Mouse (Mus musculus) layer of hippocampus, adult 2 months (tissue): ENCODE data around the gene Akap2. TPM values are rescaled to one million over a fixed set of nuclear protein-coding genes. Genes with fewer than 3 reads are reported as not detected.

ENCODE experiments used
- DNase-seq, 2 experiments: peaks; one replicate each; pipeline ENCODE4 v3.0.0; 2022; ENCODE audit warnings: low spot score in 2 of 2
- H3K27ac ChIP-seq: fragments of 200-600 bp; 2 replicates; pipeline ENCODE4 v1.8.1; 2022
- H3K4me3 ChIP-seq: fragments of 200-600 bp; 2 replicates; pipeline ENCODE4 v1.8.1; 2022; ENCODE audit warnings: mild to moderate bottlenecking
- CTCF ChIP-seq: fragments of 200-600 bp; conservative IDR thresholded peaks from 2 replicates; pipeline ENCODE4 v1.8.1; 2022; ENCODE audit warnings: antibody characterized with exemption, mild to moderate bottlenecking, moderate library complexity
- total RNA-seq, 2 experiments: library from RNA; stranded (reverse); gene quantifications; 2 replicates each; pipeline ENCODE4 v1.2.3; 2021

Akap2 gene
- total RNA-seq, 2 experiments from 2014 or later = 46.8 to 52.0 TPM

DNA sequence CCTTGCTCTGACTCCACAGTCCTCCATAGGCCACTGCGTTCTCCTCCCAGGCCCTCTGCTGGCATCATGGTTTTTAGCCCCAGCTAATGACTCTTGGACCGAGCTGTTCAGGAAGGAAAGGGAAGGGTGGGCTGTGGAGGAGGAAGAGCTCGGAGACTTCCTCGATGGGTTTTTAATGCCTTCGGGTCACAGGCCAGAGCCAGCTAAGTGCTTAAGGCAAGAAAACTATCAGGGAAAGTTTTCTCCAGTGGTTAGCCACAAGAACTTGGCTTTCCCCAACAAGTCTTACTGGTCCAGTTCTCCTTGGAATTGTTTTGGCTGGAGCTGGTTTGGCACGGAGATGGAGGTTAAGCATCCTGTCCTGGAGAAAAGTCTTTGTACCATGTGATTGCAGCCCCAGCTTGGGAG lies 142.8 kb downstream of the Akap2 start:
- H3K27ac ChIP-seq = no peak overlapping the region
- no peak for DNase-seq
- TF ChIP-seq CTCF = peak; percentile 30
- no peak overlapping the region for H3K4me3 ChIP-seq

DNA sequence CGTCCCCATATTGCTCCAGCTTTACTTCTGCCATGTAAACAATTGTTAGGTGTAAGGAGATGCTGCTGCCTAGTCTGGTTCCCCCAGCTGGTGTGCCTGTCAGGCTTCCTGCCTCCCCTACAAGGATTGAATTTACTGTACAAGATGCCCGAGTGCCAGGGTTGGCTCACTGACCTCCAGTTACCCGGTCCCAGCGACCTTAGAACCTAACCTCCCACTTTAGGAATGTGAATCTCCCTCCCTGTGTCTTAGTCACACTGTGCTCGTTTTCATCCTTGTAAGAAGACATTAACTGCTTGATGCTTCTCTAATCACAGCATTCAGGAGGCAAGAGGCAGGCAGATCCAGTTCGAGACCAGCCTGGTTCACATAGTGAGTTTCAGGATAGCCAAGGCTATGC lies 143.7 kb downstream of the Akap2 start:
- Histone ChIP-seq H3K27ac (no peak overlapping the region), H3K4me3 (no peak overlapping the region)
- no peak for DNase-seq
- TF ChIP-seq CTCF = no peak

DNA sequence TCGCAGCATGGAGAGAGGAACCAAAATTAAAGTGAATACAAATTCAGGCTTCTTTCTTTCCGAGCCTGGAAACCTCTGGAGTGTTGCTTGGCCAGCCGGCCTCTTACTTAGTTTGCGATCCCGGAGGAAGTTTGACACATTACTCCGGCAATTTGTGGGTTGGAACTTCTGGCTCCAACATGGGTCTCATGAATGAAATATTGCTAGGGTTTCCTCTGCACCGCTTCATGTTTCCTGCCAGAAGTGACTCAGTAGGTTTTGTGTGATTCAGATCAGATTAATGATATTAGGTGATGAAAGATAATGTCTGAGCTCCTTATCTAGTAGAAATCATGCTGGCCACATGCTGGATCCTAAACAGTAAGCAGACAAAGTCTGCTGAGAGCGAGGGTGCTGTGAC lies 144.4 kb downstream of the Akap2 start:
- no peak overlapping the region for H3K4me3 ChIP-seq
- DNase-seq = no peak
- no peak overlapping the region for H3K27ac ChIP-seq
- no peak for TF ChIP-seq CTCF

DNA sequence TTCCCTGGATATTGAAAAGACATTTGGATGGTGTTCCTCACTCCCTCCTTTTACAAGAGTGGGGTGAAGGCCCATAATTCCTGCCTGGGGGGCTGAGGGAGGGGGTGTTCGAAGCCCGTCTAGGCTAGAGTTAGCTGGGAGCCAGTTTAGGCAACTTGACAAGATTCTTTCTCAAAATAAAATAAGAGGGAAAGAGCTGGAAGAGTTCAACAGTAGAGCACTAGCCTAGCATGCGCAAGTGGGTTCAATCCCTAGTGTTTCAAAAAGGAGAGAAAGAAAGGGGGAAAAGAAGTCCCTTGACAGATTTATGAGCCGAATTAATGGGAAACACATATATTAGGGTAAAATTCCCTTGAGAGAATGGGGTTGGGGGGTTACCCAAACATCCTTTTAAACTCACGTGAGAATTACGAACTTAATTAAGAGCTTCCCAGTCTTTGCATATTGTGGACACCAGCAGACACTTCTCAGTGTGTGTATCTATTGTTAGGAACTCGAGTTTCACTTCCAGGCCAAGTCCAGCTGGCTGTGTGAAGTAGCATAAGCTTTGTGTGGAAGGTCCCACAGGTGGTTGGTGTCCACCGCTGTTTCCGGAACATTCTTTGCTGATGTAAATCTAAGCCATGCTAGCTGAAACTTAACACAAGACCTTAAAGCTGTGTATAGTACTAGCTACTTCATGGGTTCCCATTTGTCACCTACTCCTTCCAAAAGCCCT lies 145.0 kb downstream of the Akap2 start:
- no peak overlapping the region for H3K27ac ChIP-seq
- DNase-seq = no peak
- H3K4me3 ChIP-seq = no peak overlapping the region
- TF ChIP-seq CTCF = no peak

DNA sequence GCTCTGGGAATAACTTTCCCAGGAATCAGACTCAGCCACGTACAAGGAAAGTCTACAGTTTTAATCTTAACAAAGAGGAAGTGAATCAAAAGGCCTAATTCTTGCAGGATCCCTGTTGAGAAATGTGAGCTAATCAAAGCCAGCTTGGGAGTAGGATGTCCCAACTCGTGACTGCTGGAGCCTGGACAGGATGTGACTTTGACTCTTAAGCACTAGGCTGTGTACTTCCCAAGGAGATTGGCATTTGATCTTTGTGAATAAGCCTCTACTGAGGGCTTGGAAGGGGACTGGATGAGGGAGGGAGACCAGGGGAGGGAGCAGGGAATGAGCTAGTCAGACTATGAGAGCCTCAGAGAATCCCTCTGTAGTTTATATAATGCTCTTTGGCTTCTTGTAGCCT lies 148.6 kb downstream of the Akap2 start:
- no peak for TF ChIP-seq CTCF
- peak overlapping the region; percentile 57; the same call in 1 of the 2 replicates for H3K27ac ChIP-seq
- DNase-seq = no peak
- H3K4me3 ChIP-seq = no peak overlapping the region

DNA sequence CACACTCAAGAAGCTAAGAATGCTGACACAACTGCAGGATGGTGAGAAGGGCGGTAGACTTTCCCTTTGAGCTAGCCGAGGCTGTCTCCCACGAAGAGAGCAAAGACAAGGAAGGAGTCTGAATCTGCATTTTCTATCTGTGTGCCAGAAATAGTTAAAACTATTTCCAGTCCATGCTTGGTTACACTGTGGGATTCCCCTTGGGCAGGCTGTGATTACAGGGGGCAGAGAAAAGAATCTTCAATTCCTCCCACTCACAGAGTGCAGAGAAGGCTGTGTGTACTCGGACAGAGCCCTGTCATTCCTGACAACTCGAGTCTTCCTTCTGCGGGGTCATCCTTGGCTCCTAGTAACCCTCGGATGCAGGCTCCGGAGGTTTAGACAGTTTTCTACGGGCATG lies 149.5 kb downstream of the Akap2 start:
- peak overlapping the region; percentile 19; the same call in 1 of the 2 replicates for H3K4me3 ChIP-seq
- TF ChIP-seq CTCF = no peak
- DNase-seq = no peak
- peak overlapping the region; percentile 57 for H3K27ac ChIP-seq

DNA sequence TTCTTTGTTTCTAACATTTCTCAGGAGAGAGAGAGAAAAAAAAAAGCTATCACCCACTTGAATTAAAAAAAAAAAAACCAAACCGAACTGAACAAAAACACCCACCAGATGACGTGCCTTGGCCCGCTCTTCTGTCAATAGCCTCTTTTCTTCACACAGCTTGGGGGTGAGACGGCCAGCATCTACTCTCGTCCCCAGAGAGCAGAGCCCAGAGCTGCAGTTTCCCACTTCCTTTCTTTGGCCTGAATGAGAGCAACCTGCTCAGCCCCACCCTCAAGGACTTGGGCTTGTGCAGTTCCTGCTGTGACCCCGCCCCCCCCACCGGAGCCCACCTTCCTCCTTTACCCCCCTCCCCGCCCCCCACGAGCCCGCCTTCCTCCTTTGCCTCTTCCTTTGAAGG lies 150.0 kb downstream of the Akap2 start:
- DNase-seq = no peak
- Histone ChIP-seq H3K4me3 (no peak overlapping the region; the same call in 1 of the 2 replicates), H3K27ac (peak overlapping the region; percentile 57; the same call in 1 of the 2 replicates)
- TF ChIP-seq CTCF = no peak

DNA sequence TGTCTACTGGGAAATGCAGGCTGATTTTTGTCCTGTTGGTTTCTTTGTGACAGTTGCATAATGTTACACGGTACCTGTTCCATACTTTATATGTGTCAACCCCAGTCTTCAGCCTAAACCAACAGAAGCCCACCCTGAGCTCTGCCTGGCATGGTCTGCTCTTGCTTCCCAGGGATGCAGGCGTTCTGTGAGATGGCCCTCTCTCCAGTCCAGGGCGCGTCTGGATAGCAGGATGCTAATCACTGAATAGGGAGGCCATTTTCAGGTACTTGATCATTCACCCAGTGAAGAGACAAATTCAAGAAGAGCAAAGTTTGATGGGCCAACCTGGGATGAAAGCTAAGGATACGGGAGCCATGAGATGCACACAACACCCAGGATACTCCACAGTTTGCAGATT lies 161.7 kb downstream of the Akap2 start:
- TF ChIP-seq CTCF = no peak
- no peak overlapping the region for H3K4me3 ChIP-seq
- no peak for DNase-seq
- no peak overlapping the region for H3K27ac ChIP-seq

DNA sequence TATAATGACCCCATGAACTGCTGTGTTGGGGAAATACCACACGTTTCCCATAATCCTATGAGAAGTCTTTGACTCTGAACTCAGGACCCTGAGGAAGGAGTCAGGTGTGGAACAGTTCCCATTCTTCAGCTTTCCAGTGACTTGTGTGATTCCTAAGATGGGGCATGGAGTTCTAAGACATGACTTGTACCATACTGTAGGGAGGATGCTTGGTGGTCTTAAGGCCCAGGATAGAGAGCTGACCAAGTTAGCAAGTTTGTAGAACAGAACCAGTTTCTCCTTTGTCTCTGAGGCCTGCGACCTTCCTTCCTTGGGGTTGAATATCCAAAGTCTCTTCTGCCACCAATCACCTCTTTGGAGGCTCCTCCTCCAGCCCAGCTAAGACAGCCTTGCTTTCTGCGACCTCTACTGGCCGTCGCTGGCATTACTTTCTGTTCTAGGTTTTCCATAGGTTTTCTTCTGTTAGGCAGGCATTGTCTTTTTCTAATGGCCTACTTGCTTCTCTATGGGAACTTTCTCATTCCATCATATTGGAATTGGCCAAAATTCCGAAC lies 162.4 kb downstream of the Akap2 start:
- DNase-seq = peak; percentile 65 to 86
- H3K4me3 ChIP-seq = no peak overlapping the region
- peak; percentile 96 for TF ChIP-seq CTCF
- no peak overlapping the region for H3K27ac ChIP-seq

DNA sequence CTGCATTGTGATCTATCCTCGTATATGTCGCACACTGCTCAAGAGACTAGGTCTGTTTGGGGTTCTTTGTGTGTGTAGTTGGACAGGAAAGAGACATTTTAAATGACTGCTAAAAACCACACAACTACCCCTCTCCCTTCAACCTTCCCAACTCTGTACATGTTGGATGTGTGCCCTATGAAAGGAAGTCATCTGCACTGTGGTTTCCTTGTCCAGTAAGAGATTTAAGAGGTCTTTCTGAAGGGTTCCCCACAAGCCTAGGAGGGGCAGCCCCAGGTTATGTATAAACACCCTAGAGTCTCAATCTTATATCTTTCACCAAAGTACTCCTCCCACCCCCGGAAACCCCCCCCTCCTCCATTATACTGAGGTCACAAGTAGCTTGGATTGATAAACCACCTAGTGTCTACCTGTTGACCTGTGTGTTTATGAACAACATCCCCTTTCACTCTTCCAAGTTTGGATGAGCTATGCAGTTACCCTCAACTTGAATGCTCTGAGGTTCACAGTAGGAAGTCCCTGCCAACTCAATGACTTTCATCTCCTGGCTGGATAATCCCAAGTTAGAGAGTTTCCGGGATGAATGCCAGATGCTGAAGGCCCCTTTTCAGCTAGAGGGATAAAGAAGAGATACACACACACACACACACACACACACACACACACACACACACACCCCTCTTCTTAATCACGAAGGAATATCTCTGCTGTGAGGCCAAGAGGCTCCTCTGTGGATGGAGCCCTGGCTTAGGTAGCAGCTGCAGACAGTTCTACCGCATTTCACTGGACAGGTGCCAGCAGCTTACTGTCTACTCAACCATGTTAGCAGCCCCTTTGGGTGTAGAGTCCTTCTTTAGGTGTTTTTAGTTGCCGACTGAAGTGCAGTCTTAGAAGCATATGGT lies 166.3 kb downstream of the Akap2 start:
- TF ChIP-seq CTCF = no peak
- DNase-seq = no peak
- Histone ChIP-seq H3K4me3 (no peak overlapping the region), H3K27ac (no peak overlapping the region)

DNA sequence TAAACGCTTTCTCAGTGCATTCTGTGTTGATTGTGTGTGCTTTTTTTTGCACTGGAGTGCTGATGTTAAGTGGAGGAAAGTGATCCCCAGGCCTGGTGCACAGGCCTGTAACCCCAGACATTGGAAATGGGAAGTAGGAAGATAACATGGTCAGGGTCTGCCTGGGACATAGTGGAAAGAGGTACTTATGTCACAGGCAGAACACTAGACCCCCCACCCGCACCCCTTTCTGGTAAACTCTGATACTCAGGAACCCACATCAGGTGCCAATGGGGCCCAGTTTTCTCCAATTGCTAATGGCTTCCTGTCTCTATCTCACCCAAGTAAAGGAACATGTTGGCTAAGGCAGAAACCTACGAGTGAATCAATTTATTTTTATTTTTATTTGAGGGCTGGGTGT lies 167.1 kb downstream of the Akap2 start:
- no peak overlapping the region for H3K4me3 ChIP-seq
- no peak for DNase-seq
- TF ChIP-seq CTCF = no peak
- no peak overlapping the region for H3K27ac ChIP-seq

DNA sequence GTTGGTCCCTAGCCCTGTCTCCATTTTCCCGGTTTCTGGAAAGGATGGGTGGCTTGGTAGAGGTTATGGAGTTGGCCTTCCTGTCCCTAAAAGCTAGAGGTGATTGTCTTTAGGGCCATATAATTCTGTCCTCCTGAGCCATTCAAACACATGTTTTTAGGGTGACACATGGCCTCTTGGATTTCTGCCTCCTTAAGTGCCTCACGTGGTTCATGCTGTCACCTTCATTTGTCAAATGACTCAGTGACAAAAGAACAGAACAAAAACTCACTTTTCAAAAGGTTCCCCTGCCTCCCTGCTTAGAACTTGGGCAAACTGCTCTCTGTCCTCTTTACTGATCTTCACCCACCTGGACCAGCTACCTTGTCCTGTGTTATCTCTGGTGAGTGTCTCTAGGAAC lies 167.7 kb downstream of the Akap2 start:
- no peak for TF ChIP-seq CTCF
- Histone ChIP-seq H3K27ac (no peak overlapping the region), H3K4me3 (no peak overlapping the region)
- no peak for DNase-seq

DNA sequence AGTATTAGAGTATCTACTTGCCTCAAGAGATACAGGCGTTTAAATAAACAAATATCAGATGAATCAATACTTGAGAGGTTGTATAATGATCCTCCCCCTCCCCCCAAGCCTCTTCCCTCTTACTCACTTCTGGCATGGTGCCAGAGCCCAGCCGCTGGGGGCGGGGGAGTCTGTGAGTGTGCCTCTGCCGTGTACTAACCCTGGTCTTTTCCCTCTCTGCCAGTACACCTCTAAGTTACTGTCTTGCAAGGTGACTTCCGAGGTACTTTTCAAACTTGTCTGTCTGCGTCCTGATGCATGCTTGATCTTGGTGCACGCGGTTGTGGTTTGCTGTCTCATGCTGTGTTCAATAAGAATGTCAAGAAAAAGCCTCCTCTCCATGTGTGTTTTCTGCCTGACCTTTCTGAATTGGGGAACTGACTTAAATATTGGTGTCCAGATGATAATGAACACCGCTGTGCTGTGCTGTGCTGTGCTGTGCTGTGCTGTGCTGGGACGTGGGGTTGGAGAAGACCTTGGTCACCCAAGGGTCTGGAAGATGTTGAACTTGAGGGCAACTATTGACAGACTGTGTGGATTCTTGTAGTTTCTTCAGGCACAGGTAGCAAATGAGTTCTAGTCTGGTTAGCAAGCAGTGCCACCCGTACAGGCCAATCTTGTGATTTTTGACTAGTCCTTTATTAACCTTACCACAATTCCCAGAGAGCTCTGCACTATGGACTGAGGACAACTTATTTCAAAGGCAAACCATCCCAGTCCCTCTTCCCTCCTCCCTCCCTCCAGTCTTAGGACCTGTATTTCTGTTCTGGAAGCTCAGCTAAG lies 168.8 kb downstream of the Akap2 start:
- Histone ChIP-seq H3K27ac (no peak overlapping the region), H3K4me3 (no peak overlapping the region)
- no peak for DNase-seq
- TF ChIP-seq CTCF = no peak
